Mouse (Mus musculus): ENCODE measurements around the gene Slc25a39.

The Slc25a39 gene

DNA sequence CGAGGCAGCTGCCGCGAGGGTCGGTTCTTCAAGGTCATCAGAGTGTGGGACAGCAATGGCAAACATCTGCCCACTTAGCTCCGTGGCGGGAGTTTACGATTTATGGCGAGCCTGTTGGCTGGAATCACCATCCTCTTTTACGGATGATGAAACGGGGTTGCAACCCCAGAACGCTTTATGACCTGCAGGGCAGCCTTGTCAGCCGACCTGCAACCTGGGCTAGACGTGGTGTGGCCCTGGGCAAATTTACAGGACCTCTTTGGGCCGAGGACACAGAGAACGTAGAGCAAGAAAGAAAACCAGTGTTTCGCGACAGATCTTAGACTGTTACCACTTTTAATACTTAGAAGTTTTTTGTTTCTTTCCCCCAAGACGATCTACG is at the start of gene Slc25a39:
Gene Slc25a39, minus strand, starts transcription at position 113 of the 382 bp plus-strand sequence.
- DNase-seq (ENCODE audit: low spot score in 2 of 2), result no peak

DNA sequence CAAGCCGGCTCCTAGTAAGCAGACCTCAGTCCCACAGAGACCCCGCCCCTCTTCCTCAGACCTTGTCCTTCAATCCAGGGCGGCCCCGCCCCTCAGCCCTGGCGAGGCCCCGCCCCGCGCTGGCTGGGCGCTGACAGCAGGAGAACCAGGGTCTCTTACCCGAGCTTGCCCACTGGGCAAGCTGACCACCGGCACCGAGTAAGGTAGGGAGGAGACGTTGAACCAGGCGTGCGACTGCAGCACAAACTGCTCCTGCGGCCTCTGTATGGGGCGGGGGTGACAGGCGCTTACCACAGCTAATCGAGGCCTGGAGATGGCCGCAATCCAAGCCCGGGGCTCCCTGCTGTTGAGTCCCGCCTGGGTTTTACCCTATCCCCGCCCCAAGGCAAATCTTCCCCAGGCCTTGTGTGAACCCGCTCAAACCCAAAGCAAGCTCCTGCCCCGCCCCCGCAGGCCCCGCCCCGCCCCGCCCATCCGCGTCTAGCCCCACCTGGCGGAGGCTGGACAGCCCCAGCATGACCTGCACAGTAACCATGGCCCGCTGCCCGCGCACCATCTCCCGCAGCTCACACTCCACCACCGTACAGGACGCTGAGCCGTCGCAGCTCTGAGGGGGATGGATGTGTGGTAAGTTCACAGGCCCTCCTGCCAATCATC is 48.1 kb upstream of the Slc25a39 start:
- DNase-seq (ENCODE audit: low spot score in 2 of 2), result peak in 1 of 2 experiments; percentile 45

DNA sequence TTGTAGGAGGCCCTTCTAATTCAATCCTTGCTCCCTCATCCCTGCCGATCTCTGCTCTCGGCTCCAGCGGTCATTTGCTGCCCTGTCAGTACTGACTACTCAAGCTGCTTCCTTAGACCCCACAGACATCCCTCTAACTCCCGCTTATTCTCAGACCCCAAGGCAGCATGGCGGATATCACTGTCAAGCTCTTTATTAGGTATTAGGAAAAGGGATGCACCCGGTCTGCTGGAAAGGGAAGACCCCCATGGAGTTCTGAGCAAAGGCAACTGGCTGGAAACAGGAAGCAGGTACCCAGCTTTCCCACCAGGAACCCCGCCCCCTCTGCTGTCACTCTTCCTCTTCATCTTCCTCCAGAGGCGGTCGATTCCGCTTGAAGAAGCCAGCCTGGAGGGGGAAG is 45.4 kb upstream of the Slc25a39 start:
- no peak for DNase-seq (ENCODE audit: low spot score in 2 of 2)

- no peak for DNase-seq (ENCODE audit: low spot score in 2 of 2)
These were observed 41.6 kb upstream of the Slc25a39 start for GRCm38 (mm10) chr11:102449043-102450008.

DNA sequence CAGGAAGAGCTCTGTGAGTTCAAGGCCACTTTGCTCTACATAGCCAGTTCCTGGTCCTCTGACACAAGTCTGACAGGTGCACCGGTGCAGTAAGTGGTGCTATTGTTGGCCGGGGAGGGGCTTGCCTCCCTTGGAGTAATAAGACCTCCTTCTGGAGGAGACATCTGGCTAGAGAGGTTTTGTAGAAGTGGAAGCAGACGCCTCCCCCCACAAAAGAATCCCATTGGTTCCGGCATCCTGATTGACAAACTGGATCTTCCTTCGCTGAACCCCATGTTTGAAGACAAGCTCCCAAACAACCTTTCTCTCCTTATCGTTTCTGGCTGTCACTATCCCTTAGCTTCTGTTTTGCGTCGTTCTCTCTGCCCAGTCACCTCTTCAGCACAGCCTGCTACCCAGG is 40.6 kb upstream of the Slc25a39 start:
- DNase-seq (ENCODE audit: low spot score in 2 of 2), result no peak

GRCm38 (mm10) chr11:102447497-102447896 is 39.8 kb upstream of the Slc25a39 start, which contains the start of gene Fam171a2:
Gene Fam171a2, minus strand, starts transcription at chr11:102447682.
- DNase-seq (ENCODE audit: low spot score in 2 of 2), result peak in 1 of 2 experiments; percentile 68

GRCm38 (mm10) chr11:102446581-102447461 is 39.1 kb upstream of the Slc25a39 start:
- no peak for DNase-seq (ENCODE audit: low spot score in 2 of 2)

GRCm38 (mm10) chr11:102445891-102446361 is 38.2 kb upstream of the Slc25a39 start:
- no peak for DNase-seq (ENCODE audit: low spot score in 2 of 2)

- DNase-seq (ENCODE audit: low spot score in 2 of 2), result no peak
These were observed 37.6 kb upstream of the Slc25a39 start for GRCm38 (mm10) chr11:102445264-102445890.

GRCm38 (mm10) chr11:102444781-102445180 is 37.0 kb upstream of the Slc25a39 start:
- no peak for DNase-seq (ENCODE audit: low spot score in 2 of 2)

DNA sequence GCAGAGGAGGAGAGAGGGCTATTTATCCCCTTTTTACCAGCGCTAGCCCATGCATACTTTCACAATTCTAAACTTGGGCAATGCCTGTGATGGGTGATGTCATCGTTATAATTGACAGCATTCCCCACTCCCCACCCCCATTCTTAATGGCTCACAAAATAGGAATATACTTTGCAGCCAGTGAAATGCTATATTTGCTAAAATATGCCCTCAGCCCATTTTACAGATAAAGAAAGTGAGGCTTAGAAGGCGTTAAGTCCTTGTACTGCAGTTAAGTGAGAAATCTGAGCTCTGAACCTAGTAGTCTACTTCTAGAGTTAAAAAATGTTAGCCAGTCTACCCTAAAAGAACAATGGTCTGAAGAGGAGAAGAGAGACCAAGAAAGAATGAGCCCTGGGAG is 36.6 kb upstream of the Slc25a39 start:
- DNase-seq (ENCODE audit: low spot score in 2 of 2), result no peak

- DNase-seq (ENCODE audit: low spot score in 2 of 2), result no peak
These were observed 36.0 kb upstream of the Slc25a39 start for GRCm38 (mm10) chr11:102443740-102444139.

DNA sequence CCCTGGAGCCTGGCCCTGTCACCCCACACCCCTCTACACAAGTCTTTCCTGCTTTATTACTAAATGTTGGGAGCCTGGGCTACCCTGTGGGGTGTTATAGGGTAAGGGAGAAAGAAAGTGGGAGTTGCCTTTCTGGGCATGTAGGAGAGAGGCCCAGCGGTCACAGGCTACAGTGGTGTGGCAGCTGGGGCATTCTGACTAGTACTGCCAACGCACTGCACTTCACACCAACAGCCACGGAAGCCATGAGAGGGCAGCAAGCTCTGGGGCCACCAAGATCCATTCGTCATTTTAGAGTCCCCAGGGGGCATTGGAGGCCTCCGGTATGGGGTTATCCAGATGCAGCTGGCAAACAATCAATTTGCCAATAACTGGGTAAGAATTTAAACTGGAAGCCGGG is 34.3 kb upstream of the Slc25a39 start:
- DNase-seq (ENCODE audit: low spot score in 2 of 2), result no peak

GRCm38 (mm10) chr11:102441434-102441833 is 33.7 kb upstream of the Slc25a39 start:
- no peak for DNase-seq (ENCODE audit: low spot score in 2 of 2)

DNA sequence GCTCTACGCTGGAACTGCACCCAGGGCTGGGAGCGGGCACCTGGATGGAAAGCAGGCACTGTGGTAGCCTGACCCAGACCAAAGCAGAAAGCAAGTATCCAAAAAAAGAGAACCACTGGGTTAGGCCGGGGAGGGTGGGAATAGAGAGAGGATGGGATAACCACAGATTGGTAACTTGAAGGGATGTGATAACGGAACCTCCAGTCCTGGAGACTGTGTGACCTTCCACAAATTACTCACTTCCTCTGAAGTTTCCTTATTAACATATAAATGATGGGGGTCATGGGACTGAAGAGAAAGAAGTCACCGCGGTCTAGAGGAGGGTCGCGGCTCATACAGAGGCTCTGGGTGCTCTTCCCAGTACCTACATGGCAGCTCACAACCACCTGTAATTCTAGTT is 32.5 kb upstream of the Slc25a39 start:
- DNase-seq (ENCODE audit: low spot score in 2 of 2), result no peak

- DNase-seq (ENCODE audit: low spot score in 2 of 2), result peak in 1 of 2 experiments; percentile 16
These were observed 31.6 kb upstream of the Slc25a39 start for GRCm38 (mm10) chr11:102439093-102440082.

DNA sequence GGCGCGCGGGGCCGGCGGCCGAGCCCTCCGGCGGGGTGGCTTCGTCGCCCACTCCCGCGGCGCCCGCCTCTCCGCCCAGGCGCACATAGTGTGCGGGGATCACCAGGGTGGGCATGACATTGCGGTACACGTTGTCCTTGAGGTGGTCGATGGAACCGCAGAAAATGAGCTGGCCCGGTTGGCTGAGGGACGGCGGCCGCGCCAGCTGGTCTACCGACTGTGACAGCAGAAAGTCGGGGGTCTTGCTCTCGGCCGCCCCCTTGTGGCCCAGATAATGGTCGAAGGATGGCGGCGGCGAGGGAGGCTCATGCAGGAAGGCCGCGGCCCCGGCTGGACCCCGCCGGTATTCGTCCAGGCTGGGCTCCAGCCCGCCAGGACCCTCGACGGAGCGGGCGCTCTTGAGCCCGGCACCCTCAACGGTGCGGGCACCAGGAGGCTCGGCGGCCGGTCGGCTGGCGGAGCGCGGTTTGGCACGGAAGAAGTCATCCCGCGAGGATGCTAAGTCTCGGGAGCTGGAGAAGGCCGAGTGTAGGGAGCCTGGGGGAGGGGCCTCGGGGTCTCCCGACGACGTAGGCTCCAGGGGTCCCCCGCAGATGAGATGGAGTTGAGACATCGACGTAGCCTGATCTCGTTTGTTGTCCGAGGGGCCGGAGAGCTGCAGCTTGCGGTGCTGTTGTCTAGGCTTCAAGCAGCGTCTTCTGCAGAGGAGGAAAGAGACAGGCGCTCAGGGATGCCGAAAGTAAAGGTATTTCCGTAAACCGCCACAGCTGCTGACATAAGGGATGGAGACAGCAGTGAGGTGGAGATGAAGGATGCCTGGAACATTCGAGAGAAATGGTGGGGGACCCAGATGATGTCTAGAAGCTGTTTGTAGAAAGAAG is 30.7 kb upstream of the Slc25a39 start:
- peak; percentile 62 to 80 for DNase-seq (ENCODE audit: low spot score in 2 of 2)

DNA sequence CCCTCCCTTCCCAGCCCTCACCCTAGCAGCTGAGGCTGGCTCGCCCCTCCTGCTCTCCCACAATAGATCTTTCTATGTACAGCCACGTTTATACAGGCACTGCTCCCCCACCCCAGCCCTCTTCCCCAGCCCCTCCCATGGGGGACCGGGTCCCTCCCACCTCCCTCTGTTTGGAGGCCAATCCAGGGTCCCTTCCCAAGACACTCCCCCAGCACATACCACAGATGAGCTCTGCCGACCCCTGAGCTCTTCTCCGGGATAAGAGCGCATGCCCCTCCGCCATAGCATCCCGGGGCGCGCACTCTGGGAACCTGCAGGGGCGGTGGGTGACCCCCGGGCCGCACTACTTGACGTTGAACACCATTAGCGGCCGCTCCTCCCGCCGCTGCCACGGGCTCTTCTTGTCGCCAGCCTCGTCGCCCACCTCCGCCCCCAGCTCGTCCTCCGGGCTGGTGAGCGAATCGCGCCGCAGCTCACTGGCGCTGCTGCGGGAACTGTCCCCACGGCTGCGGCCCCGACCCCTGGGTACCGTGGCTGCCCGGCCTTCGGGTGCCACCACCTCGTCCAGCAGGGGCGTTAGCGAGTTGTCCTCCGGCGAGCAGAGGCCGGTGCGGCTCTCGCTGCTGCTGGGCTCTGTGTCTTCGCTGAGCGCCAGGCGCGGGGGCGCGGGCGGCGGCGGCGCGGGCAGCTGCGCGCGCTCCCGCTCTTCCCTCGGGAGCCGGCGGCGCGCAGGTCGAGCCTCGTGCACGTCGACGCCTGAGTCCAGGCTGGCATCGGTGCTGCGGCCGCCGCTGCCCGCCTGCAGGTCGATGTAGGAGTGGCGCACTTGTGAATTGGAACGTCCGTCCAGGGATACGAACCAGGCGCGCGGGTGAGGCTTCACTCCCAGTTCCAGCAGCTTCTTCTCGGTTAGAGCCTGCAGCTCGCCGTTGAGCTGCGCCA is 29.6 kb upstream of the Slc25a39 start:
- peak; percentile 50 to 60 for DNase-seq (ENCODE audit: low spot score in 2 of 2)
